Mouse (Mus musculus): Measurements from ENCODE around the gene Chd1l.

GRCm38 (mm10) chr3:97573807-97574206 is 36.2 kb downstream of the Chd1l start:
- TF ChIP-seq CTCF (IDR thresholded peaks at IDR 0.05), result no peak
- no peak for TF ChIP-seq EP300 (IDR thresholded peaks at IDR 0.05)
